Mouse (Mus musculus): ENCODE measurements around the gene Ccdc103.

- TF ChIP-seq GATA1 (IDR thresholded peaks at IDR 0.05; ENCODE audit: low read length) (no peak), TAL1 (IDR thresholded peaks at IDR 0.05; ENCODE audit: low read length) (no peak)
These were observed 42.3 kb upstream of the Ccdc103 start for GRCm38 (mm10) chr11:102838616-102839150.
